Mouse (Mus musculus): ENCODE measurements around the gene Tead2. TPM values are rescaled to one million over a fixed set of nuclear protein-coding genes. Genes with fewer than 3 reads are reported as not detected.
A peak's percentile ranks its signal among the peaks of the same experiment; 100 is the strongest.
"Not testable (repeated sequence)": the region's sequence is repeated elsewhere in the genome, so short reads cannot be mapped to it uniquely, and the experiment has no call there.

Gene Tead2
- 2.1 TPM in 1 of 2 replicates, not detected in the other for polyA plus RNA-seq (2012; ENCODE audit: insufficient read depth, insufficient read length, missing spikeins)

DNA sequence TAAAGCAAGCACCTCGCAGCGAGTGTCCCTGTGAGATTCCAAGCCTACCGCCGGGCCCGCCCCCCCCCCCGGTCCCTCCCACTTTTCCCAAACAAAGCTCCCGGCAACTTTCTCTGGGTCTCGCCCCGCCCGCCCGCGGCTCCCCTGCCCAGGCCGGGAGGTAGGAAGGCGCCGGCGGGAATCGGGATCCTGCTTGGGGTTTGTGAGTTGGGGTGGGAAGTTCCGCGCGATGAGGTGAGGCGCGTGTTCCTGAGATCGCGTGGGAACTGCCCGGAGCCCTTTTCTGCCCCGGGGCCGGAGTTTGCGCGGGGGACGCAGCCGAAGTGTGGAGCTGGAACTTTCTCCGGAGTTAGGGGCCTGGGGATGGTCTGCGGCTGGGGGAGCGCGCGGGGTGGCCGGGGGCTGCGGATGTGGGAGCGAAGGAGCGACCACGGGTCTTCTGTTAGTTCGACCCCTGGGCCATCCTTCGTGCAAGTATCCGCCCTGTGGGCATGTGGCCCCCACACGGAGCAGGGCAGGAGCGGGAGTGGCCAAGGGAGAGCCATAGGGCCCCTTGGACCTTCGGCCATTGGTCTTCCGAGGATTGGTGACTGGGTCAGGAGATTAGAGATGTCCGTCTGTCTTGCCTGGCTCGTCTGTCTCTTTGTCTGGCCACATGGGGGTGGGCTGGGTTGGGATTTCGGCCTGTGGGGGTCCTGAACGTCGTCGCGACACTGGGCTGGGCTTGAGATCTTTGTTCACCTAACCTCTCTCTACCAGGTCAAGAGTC lies at the start of gene Tead2:
Gene Tead2 (plus strand): TSS at position 81 of the 769 bp plus-strand sequence.
- Histone ChIP-seq H3K4me1 (ENCODE audit: control insufficient read depth, insufficient read depth, low read length) (no peaks in the 10 kb centered on the region; the same call in 1 of the 2 replicates), H3K4me3 (ENCODE audit: insufficient read depth, low read length) (no peak within 1 kb of the TSS), H3K27ac (ENCODE audit: insufficient read depth, low read depth, low read length) (no peak within 1 kb of the TSS)
- no peak for TF ChIP-seq POLR2A (IDR thresholded peaks at IDR 0.05; ENCODE audit: borderline replicate concordance, low read depth, low read length)
- no peak for TF ChIP-seq CTCF (IDR thresholded peaks at IDR 0.05; ENCODE audit: low read depth, low read length)

DNA sequence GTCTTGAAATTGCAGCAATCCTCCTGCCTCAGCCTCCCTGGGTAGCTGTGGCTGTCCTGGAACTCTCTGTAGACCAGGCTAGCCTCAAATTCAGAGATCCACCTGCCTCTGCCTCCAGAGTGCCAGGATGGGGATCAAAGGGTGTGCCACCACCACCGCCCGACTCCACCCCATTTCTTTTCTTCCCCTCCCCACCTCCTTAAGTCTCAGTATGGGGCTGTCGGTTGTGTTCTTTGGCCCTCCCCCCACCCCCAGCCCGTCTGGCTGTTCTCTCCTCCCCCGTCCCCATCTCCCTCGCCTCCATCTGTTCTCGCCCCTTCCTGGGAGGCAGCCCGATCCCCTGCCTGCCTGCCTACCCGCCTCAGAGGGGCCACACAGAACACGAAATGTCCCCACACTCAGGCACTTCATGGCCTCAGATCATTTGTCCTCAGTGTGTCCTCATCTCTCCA lies 48.6 kb upstream of the Tead2 start:
- Histone ChIP-seq H3K27ac (ENCODE audit: insufficient read depth, low read depth, low read length) (no peak overlapping the region), H3K4me1 (ENCODE audit: control insufficient read depth, insufficient read depth, low read length) (no peaks in the 10 kb centered on the region), H3K4me3 (ENCODE audit: insufficient read depth, low read length) (no peak overlapping the region)
- no peak for TF ChIP-seq POLR2A (IDR thresholded peaks at IDR 0.05; ENCODE audit: borderline replicate concordance, low read depth, low read length)
- no peak for TF ChIP-seq CTCF (IDR thresholded peaks at IDR 0.05; ENCODE audit: low read depth, low read length)

DNA sequence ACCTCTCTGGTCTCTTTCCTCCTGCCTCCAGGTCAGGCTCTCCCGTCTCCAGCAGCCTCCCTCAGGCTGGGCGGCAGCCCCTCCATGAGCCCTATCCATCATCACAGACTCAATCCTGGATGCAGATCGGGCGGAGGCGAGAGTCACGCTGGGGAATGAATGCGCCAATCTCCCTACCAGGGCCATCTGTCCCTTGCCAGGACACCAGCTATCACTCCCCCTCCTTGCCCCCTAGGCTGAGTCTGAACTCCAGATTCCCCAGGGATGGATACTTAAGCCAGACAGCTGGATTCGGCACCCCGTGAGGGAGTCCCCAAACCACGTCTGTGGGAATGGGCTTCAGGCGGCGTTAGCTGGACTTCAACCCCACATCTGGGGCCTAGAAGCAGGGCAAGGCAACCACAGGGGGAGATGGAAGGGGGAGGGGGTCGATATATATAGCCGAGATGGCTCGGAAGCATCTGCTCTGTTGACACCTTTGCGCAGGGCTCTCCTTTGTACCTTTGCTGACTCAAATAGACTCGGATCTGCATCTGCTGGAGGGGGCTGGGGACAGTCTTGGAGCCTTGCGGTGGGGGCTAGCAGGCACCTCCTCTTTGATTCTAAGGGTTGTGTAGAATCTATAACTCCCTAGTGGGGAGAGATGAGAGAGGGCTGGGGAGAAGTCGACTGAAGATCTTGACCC lies 47.6 kb upstream of the Tead2 start:
- no peak overlapping the region for H3K27ac ChIP-seq (ENCODE audit: insufficient read depth, low read depth, low read length)
- TF ChIP-seq POLR2A (IDR thresholded peaks at IDR 0.05; ENCODE audit: borderline replicate concordance, low read depth, low read length): no peak
- TF ChIP-seq CTCF (IDR thresholded peaks at IDR 0.05; ENCODE audit: low read depth, low read length): no peak
- H3K4me3 ChIP-seq (ENCODE audit: insufficient read depth, low read length): no peak overlapping the region
- no peaks in the 10 kb centered on the region for H3K4me1 ChIP-seq (ENCODE audit: control insufficient read depth, insufficient read depth, low read length)

DNA sequence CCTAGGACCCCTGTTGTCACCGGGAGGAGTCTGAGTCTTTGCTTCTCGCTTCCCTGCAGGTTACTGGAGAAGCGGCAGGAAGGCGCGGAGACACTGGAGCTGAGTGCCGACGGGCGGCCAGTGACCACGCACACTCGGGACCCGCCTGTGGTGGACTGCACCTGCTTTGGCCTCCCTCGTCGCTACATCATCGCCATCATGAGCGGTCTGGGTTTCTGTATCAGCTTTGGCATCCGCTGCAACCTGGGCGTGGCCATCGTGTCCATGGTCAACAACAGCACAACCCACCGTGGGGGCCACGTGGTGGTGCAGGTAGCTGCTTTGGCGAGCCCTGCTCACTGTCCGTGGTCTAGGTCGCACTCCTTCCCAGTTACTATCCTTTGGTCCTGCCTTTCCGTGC lies 46.9 kb upstream of the Tead2 start:
- Histone ChIP-seq H3K4me3 (ENCODE audit: insufficient read depth, low read length) (no peak overlapping the region), H3K4me1 (ENCODE audit: control insufficient read depth, insufficient read depth, low read length) (no peaks in the 10 kb centered on the region), H3K27ac (ENCODE audit: insufficient read depth, low read depth, low read length) (no peak overlapping the region)
- no peak for TF ChIP-seq CTCF (IDR thresholded peaks at IDR 0.05; ENCODE audit: low read depth, low read length)
- TF ChIP-seq POLR2A (IDR thresholded peaks at IDR 0.05; ENCODE audit: borderline replicate concordance, low read depth, low read length): no peak

DNA sequence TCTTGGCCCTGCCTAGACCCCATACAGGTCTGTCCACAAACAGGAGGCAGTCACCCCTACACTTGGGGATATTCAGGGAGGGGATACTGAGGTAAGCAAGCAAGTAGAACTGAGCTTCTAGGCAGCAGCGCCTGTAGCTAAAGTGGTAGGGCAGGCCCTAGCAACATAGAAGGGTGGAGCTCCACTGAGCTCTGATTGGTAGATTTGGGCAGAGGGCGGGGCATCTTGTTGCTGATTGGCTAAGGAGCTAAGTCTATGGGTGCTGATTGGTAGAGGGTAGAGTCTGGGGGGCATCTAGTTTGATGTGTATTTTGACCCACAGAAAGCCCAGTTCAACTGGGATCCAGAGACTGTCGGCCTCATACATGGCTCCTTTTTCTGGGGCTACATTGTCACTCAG lies 46.1 kb upstream of the Tead2 start:
- H3K4me1 ChIP-seq (ENCODE audit: control insufficient read depth, insufficient read depth, low read length): no peaks in the 10 kb centered on the region
- no peak overlapping the region for H3K4me3 ChIP-seq (ENCODE audit: insufficient read depth, low read length)
- H3K27ac ChIP-seq (ENCODE audit: insufficient read depth, low read depth, low read length): no peak overlapping the region
- TF ChIP-seq POLR2A (IDR thresholded peaks at IDR 0.05; ENCODE audit: borderline replicate concordance, low read depth, low read length): no peak
- TF ChIP-seq CTCF (IDR thresholded peaks at IDR 0.05; ENCODE audit: low read depth, low read length): no peak

DNA sequence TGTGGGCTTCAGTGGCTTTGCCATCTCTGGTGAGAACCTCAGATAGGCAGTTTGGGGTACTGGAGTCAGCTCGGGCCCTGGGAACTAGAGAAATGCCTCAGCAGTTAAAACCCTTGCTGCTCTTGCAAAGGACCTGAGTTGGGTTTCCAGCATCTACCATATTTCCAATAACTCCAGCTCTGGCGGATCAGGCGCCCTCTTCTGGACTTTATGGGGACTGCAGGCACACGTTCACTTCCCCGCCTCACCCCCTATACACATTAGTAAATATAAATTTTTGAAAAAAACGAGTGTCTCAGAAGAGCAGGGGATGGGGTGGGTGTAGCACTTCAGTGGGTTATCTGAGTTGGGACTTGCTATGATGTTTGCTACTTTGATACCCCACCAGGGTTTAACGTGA lies 42.6 kb upstream of the Tead2 start:
- TF ChIP-seq CTCF (IDR thresholded peaks at IDR 0.05; ENCODE audit: low read depth, low read length) (peak; percentile 36; the same call in 1 of the 2 replicates), POLR2A (IDR thresholded peaks at IDR 0.05; ENCODE audit: borderline replicate concordance, low read depth, low read length) (no peak)
- no peak overlapping the region for H3K4me3 ChIP-seq (ENCODE audit: insufficient read depth, low read length)
- H3K27ac ChIP-seq (ENCODE audit: insufficient read depth, low read depth, low read length): no peak overlapping the region
- H3K4me1 ChIP-seq (ENCODE audit: control insufficient read depth, insufficient read depth, low read length): no peaks in the 10 kb centered on the region

DNA sequence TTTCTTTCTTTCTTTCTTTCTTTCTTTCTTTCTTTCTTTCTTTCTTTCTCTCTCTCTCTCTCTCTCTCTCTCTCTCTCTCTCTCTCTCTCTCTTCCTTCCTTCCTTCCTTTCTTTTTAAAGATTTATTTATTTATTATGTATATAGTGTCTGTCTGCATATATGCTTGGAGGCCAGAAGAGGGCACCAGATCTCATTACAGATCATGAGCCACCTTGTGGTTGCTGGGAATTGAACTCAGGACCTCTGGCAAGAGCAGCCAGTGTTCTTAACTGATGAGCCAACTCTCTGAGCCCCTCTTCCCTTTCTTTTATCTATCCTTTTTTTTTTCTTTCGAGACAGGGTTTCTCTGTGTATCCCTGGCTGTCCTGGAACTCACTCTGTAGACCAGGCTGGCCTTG lies 41.8 kb upstream of the Tead2 start:
- H3K4me3 ChIP-seq (ENCODE audit: insufficient read depth, low read length); H3K27ac ChIP-seq (ENCODE audit: insufficient read depth, low read depth, low read length); H3K4me1 ChIP-seq (ENCODE audit: control insufficient read depth, insufficient read depth, low read length): not testable (repeated sequence)

DNA sequence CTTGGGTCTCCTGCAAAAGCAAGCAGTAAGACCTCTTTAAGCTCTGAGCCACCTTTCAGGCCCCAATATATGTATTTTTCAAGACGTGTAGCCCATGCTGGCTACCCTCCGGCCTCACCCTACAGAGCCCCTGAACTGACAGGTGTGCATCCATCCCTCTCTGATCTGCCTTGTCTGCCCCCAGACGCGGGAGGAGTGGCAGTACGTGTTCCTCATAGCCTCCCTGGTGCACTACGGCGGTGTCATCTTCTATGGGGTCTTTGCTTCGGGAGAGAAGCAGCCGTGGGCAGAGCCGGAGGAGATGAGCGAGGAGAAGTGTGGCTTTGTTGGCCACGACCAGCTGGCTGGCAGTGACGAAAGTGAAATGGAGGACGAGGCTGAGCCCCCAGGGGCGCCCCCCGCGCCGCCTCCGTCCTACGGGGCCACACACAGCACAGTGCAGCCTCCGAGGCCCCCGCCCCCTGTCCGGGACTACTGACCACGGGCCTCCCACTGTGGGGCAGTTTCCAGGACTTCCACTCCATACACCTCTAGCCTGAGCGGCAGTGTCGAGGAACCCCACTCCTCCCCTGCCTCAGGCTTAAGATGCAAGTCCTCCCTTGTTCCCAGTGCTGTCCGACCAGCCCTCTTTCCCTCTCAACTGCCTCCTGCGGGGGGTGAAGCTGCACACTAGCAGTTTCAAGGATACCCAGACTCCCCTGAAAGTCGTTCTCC lies 40.8 kb upstream of the Tead2 start:
- Histone ChIP-seq H3K4me3 (ENCODE audit: insufficient read depth, low read length) (no peak overlapping the region), H3K4me1 (ENCODE audit: control insufficient read depth, insufficient read depth, low read length) (no peaks in the 10 kb centered on the region)
- TF ChIP-seq CTCF (IDR thresholded peaks at IDR 0.05; ENCODE audit: low read depth, low read length): no peak
- TF ChIP-seq POLR2A (IDR thresholded peaks at IDR 0.05; ENCODE audit: borderline replicate concordance, low read depth, low read length): no peak

DNA sequence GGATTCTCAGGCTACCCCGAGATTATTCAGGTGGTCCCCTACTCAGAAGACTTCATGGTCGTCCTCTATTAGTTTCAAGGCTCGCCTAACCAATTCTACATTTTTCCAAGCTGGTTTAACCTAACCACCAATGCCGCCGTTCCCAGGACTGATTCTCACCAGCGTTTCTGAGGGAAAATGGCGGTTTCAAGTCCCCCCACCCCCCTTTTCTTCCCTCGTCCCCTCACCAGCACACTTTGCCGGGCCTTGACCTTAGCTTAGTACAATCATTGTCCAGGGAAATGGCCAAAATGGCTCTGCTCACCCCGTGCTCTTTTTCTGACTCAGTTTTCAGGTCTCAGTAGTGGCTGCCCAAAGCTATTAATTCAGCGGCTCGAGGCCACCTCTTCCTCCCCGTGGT lies 40.2 kb upstream of the Tead2 start:
- TF ChIP-seq POLR2A (IDR thresholded peaks at IDR 0.05; ENCODE audit: borderline replicate concordance, low read depth, low read length) (no peak), CTCF (IDR thresholded peaks at IDR 0.05; ENCODE audit: low read depth, low read length) (no peak)
- Histone ChIP-seq H3K4me3 (ENCODE audit: insufficient read depth, low read length) (no peak overlapping the region), H3K4me1 (ENCODE audit: control insufficient read depth, insufficient read depth, low read length) (no peaks in the 10 kb centered on the region), H3K27ac (ENCODE audit: insufficient read depth, low read depth, low read length) (no peak overlapping the region)

More for the DNA sequence above, 40.8 kb upstream of the Tead2 start:
- H3K27ac ChIP-seq (ENCODE audit: insufficient read depth, low read depth, low read length): no peak overlapping the region

DNA sequence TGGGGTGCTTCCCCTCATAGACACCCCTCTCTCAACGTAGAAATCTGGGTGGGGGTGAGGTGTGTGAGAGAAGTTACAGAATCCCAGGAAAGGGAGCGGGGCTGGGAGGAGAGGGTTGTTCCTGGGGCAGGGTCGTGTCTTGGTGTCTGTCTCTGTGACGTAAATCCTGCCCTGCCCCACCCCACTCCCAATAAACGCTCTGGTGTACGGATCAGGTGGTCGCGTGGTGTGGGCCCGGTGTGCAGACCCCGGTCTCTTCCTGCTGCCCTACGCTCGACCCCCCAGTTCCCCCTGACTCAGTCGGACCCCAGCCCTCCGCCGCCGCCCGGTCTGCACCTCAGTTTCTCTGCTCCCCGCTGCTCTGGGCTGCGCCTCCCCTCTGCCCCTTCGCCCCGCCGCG lies 39.6 kb upstream of the Tead2 start:
- Histone ChIP-seq H3K4me1 (ENCODE audit: control insufficient read depth, insufficient read depth, low read length) (no peaks in the 10 kb centered on the region), H3K4me3 (ENCODE audit: insufficient read depth, low read length) (no peak overlapping the region), H3K27ac (ENCODE audit: insufficient read depth, low read depth, low read length) (no peak overlapping the region)
- TF ChIP-seq POLR2A (IDR thresholded peaks at IDR 0.05; ENCODE audit: borderline replicate concordance, low read depth, low read length) (no peak), CTCF (IDR thresholded peaks at IDR 0.05; ENCODE audit: low read depth, low read length) (no peak)
